Mouse (Mus musculus) C2C12 (cell line): ENCODE measurements around the gene Ccz1. TPM values are rescaled to one million over a fixed set of nuclear protein-coding genes. Genes with fewer than 3 reads are reported as not detected.

Experiments
- H3K27me3 ChIP-seq: one replicate; pipeline ENCODE4 v1.6.1; 2011; ENCODE audit not compliant: control insufficient read depth, insufficient read depth, insufficient read length
- H3K36me3 ChIP-seq: one replicate; pipeline ENCODE4 v1.6.1; 2011; ENCODE audit not compliant: control insufficient read depth, insufficient read depth
- H3K4me3 ChIP-seq: one replicate; pipeline ENCODE4 v1.5.1; 2011; ENCODE audit warnings: mild to moderate bottlenecking, control low read depth; ENCODE audit not compliant: poor library complexity, insufficient read depth, severe bottlenecking
- H3K79me2 ChIP-seq: one replicate; pipeline ENCODE4 v1.6.1; 2011; ENCODE audit not compliant: control insufficient read depth, insufficient read depth
- H3K79me3 ChIP-seq: one replicate; pipeline ENCODE4 v1.6.1; 2011; ENCODE audit warnings: low read depth, control low read depth
- H3ac ChIP-seq: one replicate; pipeline ENCODE3; 2011; ENCODE audit warnings: low read depth; ENCODE audit not compliant: control insufficient read depth, insufficient read length
- CEBPB ChIP-seq: IDR thresholded peaks from one replicate; pipeline ENCODE4 v1.6.1; 2011; ENCODE audit warnings: low read depth, mild to moderate bottlenecking, control low read depth, moderate library complexity
- CTCF ChIP-seq: IDR thresholded peaks from one replicate; pipeline ENCODE4 v1.5.1; 2011; ENCODE audit not compliant: control insufficient read depth, insufficient read depth, insufficient read length
- FOSL1 ChIP-seq: IDR thresholded peaks from one replicate; pipeline ENCODE4 v1.8.0; 2011; ENCODE audit warnings: mild to moderate bottlenecking, low read length; ENCODE audit not compliant: poor library complexity, insufficient read depth, severe bottlenecking
- MAX ChIP-seq: IDR thresholded peaks from one replicate; pipeline ENCODE4 v1.6.1; 2011; ENCODE audit warnings: mild to moderate bottlenecking, control low read depth
- MYOD1 ChIP-seq: IDR thresholded peaks from one replicate; pipeline ENCODE4 v1.6.1; 2011; ENCODE audit warnings: low read depth; ENCODE audit not compliant: control insufficient read depth, insufficient read length
- MYOG ChIP-seq: IDR thresholded peaks from one replicate; pipeline ENCODE4 v1.6.1; 2011; ENCODE audit not compliant: control insufficient read depth, insufficient read length; ENCODE audit errors: extremely low read depth
- USF1 ChIP-seq: IDR thresholded peaks from one replicate; pipeline ENCODE4 v1.6.1; 2011; ENCODE audit warnings: low read depth, mild to moderate bottlenecking, control low read depth, moderate library complexity
- polyA plus RNA-seq: library from polyadenylated mRNA; unstranded; fragments of >200 nt; fragmentation: generic; extraction: Trizol; gene quantifications from one replicate; pipeline ENCODE4 v1.2.1, GENCODE M21; 2012; ENCODE audit warnings: missing spikeins

The Ccz1 gene
- polyA plus RNA-seq, 1 experiment, result 35.0 TPM

GRCm38 (mm10) chr5:143989046-143989445 is 25.6 kb downstream of the Ccz1 start:
- Histone ChIP-seq H3ac (no peak overlapping the region), H3K79me2 (no peaks in the 10 kb centered on the region), H3K36me3 (peaks cover 55% of the 10 kb centered on the region), H3K4me3 (no peak overlapping the region), H3K27me3 (no peaks in the 10 kb centered on the region), H3K79me3 (no peaks in the 10 kb centered on the region)
- TF ChIP-seq USF1, result no peak
- no peak for TF ChIP-seq FOSL1
- TF ChIP-seq MAX, result no peak
- no peak for TF ChIP-seq CEBPB
- TF ChIP-seq MYOG, result no peak
- TF ChIP-seq CTCF, result no peak
- no peak for TF ChIP-seq MYOD1

GRCm38 (mm10) chr5:143987596-143987995 is 27.1 kb downstream of the Ccz1 start:
- Histone ChIP-seq H3ac (no peak overlapping the region), H3K4me3 (no peak overlapping the region), H3K27me3 (no peaks in the 10 kb centered on the region), H3K79me2 (no peaks in the 10 kb centered on the region), H3K36me3 (peaks cover 55% of the 10 kb centered on the region), H3K79me3 (no peaks in the 10 kb centered on the region)
- no peak for TF ChIP-seq FOSL1
- TF ChIP-seq MYOD1, result no peak
- TF ChIP-seq USF1, result no peak
- TF ChIP-seq CTCF, result no peak
- no peak for TF ChIP-seq CEBPB
- no peak for TF ChIP-seq MYOG
- TF ChIP-seq MAX, result no peak

- Histone ChIP-seq H3K79me3 (no peaks in the 10 kb centered on the region), H3K36me3 (peaks cover 38% of the 10 kb centered on the region), H3K4me3 (no peak overlapping the region), H3K79me2 (no peaks in the 10 kb centered on the region), H3ac (no peak overlapping the region), H3K27me3 (no peaks in the 10 kb centered on the region)
- TF ChIP-seq CEBPB, result no peak
- no peak for TF ChIP-seq USF1
- no peak for TF ChIP-seq FOSL1
- no peak for TF ChIP-seq CTCF
- no peak for TF ChIP-seq MYOG
Observed at GRCm38 (mm10) chr5:143985381-143985780, 29.3 kb downstream of the Ccz1 start.

- H3ac ChIP-seq, result no peak overlapping the region
- no peak overlapping the region for H3K4me3 ChIP-seq
- H3K79me3 ChIP-seq, result no peaks in the 10 kb centered on the region
- TF ChIP-seq CTCF, result no peak
- no peak for TF ChIP-seq CEBPB
- no peak for TF ChIP-seq MAX
- no peak for TF ChIP-seq MYOD1
- no peaks in the 10 kb centered on the region for H3K79me2 ChIP-seq
- no peaks in the 10 kb centered on the region for H3K27me3 ChIP-seq
- H3K36me3 ChIP-seq, result peaks cover 10% of the 10 kb centered on the region
Observed at GRCm38 (mm10) chr5:143982361-143982760, 32.3 kb downstream of the Ccz1 start.

- Histone ChIP-seq H3K36me3 (no peaks in the 10 kb centered on the region), H3ac (no peak overlapping the region), H3K4me3 (no peak overlapping the region)
Observed at GRCm38 (mm10) chr5:143980858-143981257, 33.8 kb downstream of the Ccz1 start.

GRCm38 (mm10) chr5:143976726-143977431 is 37.8 kb downstream of the Ccz1 start:
- Histone ChIP-seq H3ac (no peak overlapping the region), H3K36me3 (no peaks in the 10 kb centered on the region), H3K4me3 (no peak overlapping the region), H3K79me3 (no peaks in the 10 kb centered on the region), H3K79me2 (no peaks in the 10 kb centered on the region), H3K27me3 (peaks cover 5% of the 10 kb centered on the region)
- TF ChIP-seq CEBPB (no peak), FOSL1 (no peak), CTCF (no peak), MYOG (no peak), USF1 (no peak), MYOD1 (no peak), MAX (no peak)

More at GRCm38 (mm10) chr5:143980858-143981257, 33.8 kb downstream of the Ccz1 start:
- H3K79me2 ChIP-seq, result no peaks in the 10 kb centered on the region
- TF ChIP-seq CTCF (no peak), MYOG (no peak), CEBPB (no peak), MAX (no peak), USF1 (no peak), MYOD1 (no peak), FOSL1 (no peak)
- H3K79me3 ChIP-seq, result no peaks in the 10 kb centered on the region
- H3K27me3 ChIP-seq, result peaks cover 5% of the 10 kb centered on the region
